Mouse (Mus musculus): ENCODE results near the gene 2900026A02Rik.

GRCm38 (mm10) chr5:113170064-113170754 is 50.8 kb downstream of the 2900026A02Rik start:
- TF ChIP-seq TAL1 (IDR thresholded peaks at IDR 0.05; ENCODE audit: low read length) (no peak), GATA1 (IDR thresholded peaks at IDR 0.05; ENCODE audit: low read length) (peak; percentile 69)
